Mouse (Mus musculus): ENCODE results near the gene Fzd4. TPM values are rescaled to one million over a fixed set of nuclear protein-coding genes. Genes with fewer than 3 reads are reported as not detected.

Gene Fzd4
- total and polyA plus RNA-seq, 3 experiments = 15.2 to 36.2 (median 33.7) TPM

DNA sequence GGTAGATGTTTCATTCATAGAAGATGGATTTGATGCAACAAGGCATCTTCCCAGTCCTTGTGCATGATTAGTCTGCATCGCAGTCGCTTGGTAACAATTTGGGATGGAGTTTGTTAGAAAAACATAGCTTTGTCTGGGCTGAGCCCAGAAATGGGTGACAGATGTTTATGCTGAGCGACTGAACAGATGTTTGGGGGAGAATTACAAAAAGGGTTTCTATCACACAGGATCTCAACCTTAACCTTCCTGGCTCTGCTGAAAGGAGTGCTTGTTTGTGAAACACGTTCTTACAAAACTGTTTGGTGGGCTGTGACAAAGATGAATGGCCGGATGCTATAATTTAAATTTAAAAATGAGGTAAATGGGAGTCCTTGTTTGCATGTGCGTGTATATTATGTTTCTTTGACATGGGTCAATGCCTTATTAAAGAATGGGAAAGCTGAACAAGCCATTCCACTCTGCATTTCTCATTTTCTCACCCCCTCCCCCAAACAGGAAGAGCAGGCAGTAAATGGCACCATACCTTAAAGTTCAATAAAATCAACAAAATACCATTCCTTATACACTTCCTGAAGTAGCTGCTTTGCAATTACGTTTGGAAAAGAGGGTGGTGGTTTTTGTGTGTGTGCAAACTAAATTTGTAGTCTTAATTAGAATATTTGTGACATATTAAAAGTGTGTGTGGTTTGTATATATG lies 52.4 kb downstream of the Fzd4 start:
- Histone ChIP-seq H3K4me3 (no peak overlapping the region), H3K27me3 (ENCODE audit: control insufficient read depth, insufficient read depth, low read length) (no peaks in the 10 kb centered on the region), H3K27ac (no peak overlapping the region), H3K9ac (ENCODE audit: low read depth, low read length) (no peak overlapping the region), H3K79me2 (replicated peaks; ENCODE audit: control insufficient read depth, insufficient read depth, low read length) (no peaks in the 10 kb centered on the region), H3K36me3 (ENCODE audit: control insufficient read depth, insufficient read depth, low read length) (peaks cover 2% of the 10 kb centered on the region; the same call in 1 of the 2 replicates), H3K4me1 (ENCODE audit: control insufficient read depth, insufficient read depth, low read length) (peaks cover 2% of the 10 kb centered on the region)
- no peak for DNase-seq
- TF ChIP-seq CTCF (IDR thresholded peaks at IDR 0.05) (no peak), EP300 (IDR thresholded peaks at IDR 0.05; ENCODE audit: insufficient read depth, low read depth, low read length) (no peak), POLR2A (IDR thresholded peaks at IDR 0.05; ENCODE audit: insufficient read depth, low read depth, low read length) (no peak)
- 53% methylated on average over 7 of the region's 7 CpGs for WGBS
- intact Hi-C loops (cut with DNase I) = no loop called here

DNA sequence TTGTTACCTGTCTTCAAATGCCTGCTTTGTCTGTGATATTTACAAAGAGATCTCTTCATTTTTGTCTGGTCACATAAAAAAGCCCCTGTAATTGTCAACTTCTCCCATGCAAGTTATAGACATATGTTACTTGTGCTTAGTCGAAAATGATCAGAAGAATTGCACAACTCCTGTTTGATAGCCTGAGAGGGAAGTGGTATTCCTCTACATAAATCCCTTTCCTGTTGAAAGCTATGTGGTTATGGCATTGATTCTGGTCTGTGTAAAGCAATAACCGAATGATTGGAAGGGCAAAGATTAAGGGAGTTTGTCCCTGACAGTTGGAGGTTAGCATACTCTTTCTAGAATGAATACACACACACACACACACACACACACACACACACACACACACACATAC lies 55.5 kb downstream of the Fzd4 start:
- TF ChIP-seq CTCF (IDR thresholded peaks at IDR 0.05) (no peak), EP300 (IDR thresholded peaks at IDR 0.05; ENCODE audit: insufficient read depth, low read depth, low read length) (no peak), POLR2A (IDR thresholded peaks at IDR 0.05; ENCODE audit: insufficient read depth, low read depth, low read length) (no peak)
- peaks cover 2% of the 10 kb centered on the region for H3K4me1 ChIP-seq (ENCODE audit: control insufficient read depth, insufficient read depth, low read length)
- no peak overlapping the region for H3K4me3 ChIP-seq
- H3K36me3 ChIP-seq (ENCODE audit: control insufficient read depth, insufficient read depth, low read length) = peaks cover 2% of the 10 kb centered on the region; the same call in 1 of the 2 replicates
- no peak overlapping the region for H3K9ac ChIP-seq (ENCODE audit: low read depth, low read length)
- H3K27me3 ChIP-seq (ENCODE audit: control insufficient read depth, insufficient read depth, low read length) = no peaks in the 10 kb centered on the region
- H3K27ac ChIP-seq = no peak overlapping the region
- no peaks in the 10 kb centered on the region for H3K79me2 ChIP-seq (replicated peaks; ENCODE audit: control insufficient read depth, insufficient read depth, low read length)
- intact Hi-C loops (cut with DNase I) = no loop called here
- DNase-seq = no peak
- 77% methylated on average over 2 of the region's 2 CpGs for WGBS

DNA sequence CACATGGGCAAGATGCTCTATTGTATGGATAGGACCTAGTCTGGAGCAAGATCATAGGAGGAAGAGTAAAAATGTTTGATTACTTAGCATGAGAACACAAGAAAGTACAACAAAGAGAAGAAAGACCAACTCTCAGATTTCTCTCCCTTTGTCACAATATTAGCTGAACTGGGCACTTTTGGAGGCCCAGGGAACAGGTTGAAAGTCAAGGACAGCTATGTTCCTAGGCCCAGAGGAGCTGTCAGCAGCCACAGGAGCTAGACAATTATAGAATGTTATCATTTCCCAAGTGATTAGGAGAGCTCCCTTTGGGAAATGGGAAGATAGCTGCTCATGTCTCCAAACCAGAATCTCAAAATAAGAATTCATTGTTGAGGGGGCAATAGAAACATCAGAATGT lies 56.8 kb downstream of the Fzd4 start:
- no peak for DNase-seq
- Histone ChIP-seq H3K79me2 (replicated peaks; ENCODE audit: control insufficient read depth, insufficient read depth, low read length) (no peaks in the 10 kb centered on the region), H3K9ac (ENCODE audit: low read depth, low read length) (no peak overlapping the region), H3K27me3 (ENCODE audit: control insufficient read depth, insufficient read depth, low read length) (no peaks in the 10 kb centered on the region), H3K36me3 (ENCODE audit: control insufficient read depth, insufficient read depth, low read length) (peaks cover 2% of the 10 kb centered on the region; the same call in 1 of the 2 replicates), H3K4me1 (ENCODE audit: control insufficient read depth, insufficient read depth, low read length) (peaks cover 2% of the 10 kb centered on the region), H3K27ac (peak overlapping the region; percentile 2; the same call in 1 of the 2 replicates), H3K4me3 (no peak overlapping the region)
- intact Hi-C loops (cut with DNase I) = no loop called here
- TF ChIP-seq EP300 (IDR thresholded peaks at IDR 0.05; ENCODE audit: insufficient read depth, low read depth, low read length) = no peak
- TF ChIP-seq CTCF (IDR thresholded peaks at IDR 0.05) = no peak
- no peak for TF ChIP-seq POLR2A (IDR thresholded peaks at IDR 0.05; ENCODE audit: insufficient read depth, low read depth, low read length)

DNA sequence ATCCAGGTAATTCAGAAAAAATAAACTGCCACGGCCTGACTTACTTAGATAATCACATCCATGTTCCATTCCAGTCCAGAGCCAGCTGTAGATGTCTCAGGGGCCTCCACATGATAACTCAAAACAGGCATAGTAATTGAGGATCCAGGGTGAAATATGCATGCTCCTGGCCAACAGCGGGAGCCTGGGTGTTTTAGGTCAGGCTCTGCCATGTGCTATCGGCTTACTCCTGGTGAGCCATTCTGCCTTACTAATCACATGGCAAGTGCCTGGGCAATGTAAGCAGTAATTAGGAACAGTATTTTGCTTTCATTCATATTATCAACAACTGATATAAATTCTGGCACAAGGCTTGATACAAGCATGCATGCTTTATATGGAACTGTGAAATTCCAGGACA lies 57.2 kb downstream of the Fzd4 start:
- no peaks in the 10 kb centered on the region for H3K79me2 ChIP-seq (replicated peaks; ENCODE audit: control insufficient read depth, insufficient read depth, low read length)
- no peaks in the 10 kb centered on the region for H3K27me3 ChIP-seq (ENCODE audit: control insufficient read depth, insufficient read depth, low read length)
- 51% methylated on average over 3 of the region's 3 CpGs for WGBS
- intact Hi-C loops (cut with DNase I) = no loop called here
- peak in 1 of 2 experiments; percentile 28 for DNase-seq
- TF ChIP-seq POLR2A (IDR thresholded peaks at IDR 0.05; ENCODE audit: insufficient read depth, low read depth, low read length) (no peak), EP300 (IDR thresholded peaks at IDR 0.05; ENCODE audit: insufficient read depth, low read depth, low read length) (no peak), CTCF (IDR thresholded peaks at IDR 0.05) (no peak)
- no peak overlapping the region for H3K9ac ChIP-seq (ENCODE audit: low read depth, low read length)
- peaks cover 2% of the 10 kb centered on the region; the same call in 1 of the 2 replicates for H3K36me3 ChIP-seq (ENCODE audit: control insufficient read depth, insufficient read depth, low read length)
- peaks cover 2% of the 10 kb centered on the region for H3K4me1 ChIP-seq (ENCODE audit: control insufficient read depth, insufficient read depth, low read length)
- no peak overlapping the region for H3K4me3 ChIP-seq
- H3K27ac ChIP-seq = peak overlapping the region; percentile 2; the same call in 1 of the 2 replicates

Other genes with a start within 250 kb of the Fzd4 start
- gene Tmem135, start 133 bp upstream of the Fzd4 start, total RNA-seq (2021) = 10 to 100 TPM; 43.2 to 45.1 TPM
- gene Tmem135, start 133 bp upstream of the Fzd4 start, polyA plus RNA-seq (2012; rRNA removed) = 18.8 and 27.2 TPM in 2 replicates
- 10 to 100 TPM; 18.9 to 20.6 TPM for gene Prss23, start 122.8 kb downstream of the Fzd4 start, total RNA-seq (2021)
- 50.1 and 58.2 TPM in 2 replicates for gene Prss23, start 122.8 kb downstream of the Fzd4 start, polyA plus RNA-seq (2012; rRNA removed)
- gene Me3, start 228.0 kb downstream of the Fzd4 start, total RNA-seq (2021) = 100 to 1,000 TPM; 119 to 140 TPM
- gene Me3, start 228.0 kb downstream of the Fzd4 start, polyA plus RNA-seq (2012; rRNA removed) = 107 and 150 TPM in 2 replicates

Measured in heart, adult 2 months (tissue).